Mouse (Mus musculus): ENCODE data around the gene Upk1a. TPM values are rescaled to one million over a fixed set of nuclear protein-coding genes. Genes with fewer than 3 reads are reported as not detected.

The Upk1a gene
- total RNA-seq, 4 experiments from 2014 or later, result 0.39 to 1.2 (median 0.89) TPM; not detected in 1

- DNase-seq (ENCODE audit: low spot score in 2 of 2), result no peak
Measured at GRCm38 (mm10) chr7:30579950-30580349, 32.7 kb downstream of the Upk1a start.

- DNase-seq (ENCODE audit: low spot score in 2 of 2), result no peak
Measured at GRCm38 (mm10) chr7:30572969-30573368, 39.7 kb downstream of the Upk1a start.

DNA sequence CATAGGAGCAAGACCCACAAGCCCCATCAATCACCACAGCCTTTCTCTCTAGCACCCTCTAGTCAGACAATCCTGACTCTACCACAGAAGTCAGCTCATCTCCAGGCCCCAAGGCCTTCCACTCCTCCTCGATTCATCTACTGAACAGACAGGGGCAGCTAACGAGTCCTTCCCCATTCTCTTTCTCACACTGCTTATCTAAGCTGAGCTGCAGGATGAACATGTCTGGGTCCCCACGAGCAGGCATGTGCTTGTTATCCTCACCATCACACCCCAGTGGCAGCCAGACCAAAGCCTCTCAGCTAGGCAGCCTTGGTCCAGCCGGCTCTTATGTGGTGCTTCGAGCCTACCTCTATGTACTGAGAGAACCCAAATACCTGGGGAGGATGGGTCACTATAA is 40.3 kb downstream of the Upk1a start:
- DNase-seq (ENCODE audit: low spot score in 2 of 2), result no peak

- DNase-seq (ENCODE audit: low spot score in 2 of 2), result no peak
Measured at GRCm38 (mm10) chr7:30567555-30567954, 45.1 kb downstream of the Upk1a start.

DNA sequence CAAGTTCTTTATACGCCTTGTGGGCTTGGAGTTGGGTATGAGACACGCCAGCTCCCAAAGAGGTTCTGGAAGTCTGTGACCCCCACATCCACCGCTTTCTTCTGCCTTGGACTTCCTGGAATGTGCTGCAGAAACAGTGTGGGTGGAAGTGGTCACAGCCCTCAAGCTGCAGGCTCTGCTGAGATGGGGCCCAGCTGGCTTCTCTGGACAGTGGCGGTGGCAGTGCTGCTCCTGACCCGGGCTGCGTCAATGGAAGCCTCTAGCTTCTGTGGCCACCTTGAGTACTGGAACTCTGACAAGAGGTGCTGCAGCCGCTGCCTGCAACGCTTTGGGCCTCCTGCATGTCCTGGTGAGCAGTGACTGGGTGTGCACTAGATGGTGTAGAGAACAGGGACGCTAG is 46.6 kb downstream of the Upk1a start:
- DNase-seq (ENCODE audit: low spot score in 2 of 2), result no peak

GRCm38 (mm10) chr7:30564970-30565571 is 47.6 kb downstream of the Upk1a start, which contains the start of gene Igflr1:
Igflr1 (plus strand) TSS chr7:30565427.
- DNase-seq (ENCODE audit: low spot score in 2 of 2), result no peak

DNA sequence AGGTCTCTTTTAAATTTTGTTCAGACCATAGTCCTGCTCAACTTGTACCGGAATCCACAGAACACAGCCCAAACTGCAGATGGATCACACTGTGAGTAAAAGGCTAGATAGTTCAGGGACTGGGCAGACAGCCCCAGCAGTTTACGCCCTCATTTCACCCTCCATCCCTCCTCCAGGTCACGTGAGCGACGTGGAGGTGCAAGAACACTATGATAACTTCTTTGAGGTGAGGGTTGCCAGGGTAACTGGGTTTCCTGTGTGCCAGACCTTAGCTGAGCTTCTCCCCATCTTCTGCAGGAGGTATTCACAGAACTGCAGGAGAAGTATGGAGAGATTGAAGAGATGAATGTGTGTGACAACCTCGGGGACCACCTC is 48.8 kb downstream of the Upk1a start:
- no peak for DNase-seq (ENCODE audit: low spot score in 2 of 2)

DNA sequence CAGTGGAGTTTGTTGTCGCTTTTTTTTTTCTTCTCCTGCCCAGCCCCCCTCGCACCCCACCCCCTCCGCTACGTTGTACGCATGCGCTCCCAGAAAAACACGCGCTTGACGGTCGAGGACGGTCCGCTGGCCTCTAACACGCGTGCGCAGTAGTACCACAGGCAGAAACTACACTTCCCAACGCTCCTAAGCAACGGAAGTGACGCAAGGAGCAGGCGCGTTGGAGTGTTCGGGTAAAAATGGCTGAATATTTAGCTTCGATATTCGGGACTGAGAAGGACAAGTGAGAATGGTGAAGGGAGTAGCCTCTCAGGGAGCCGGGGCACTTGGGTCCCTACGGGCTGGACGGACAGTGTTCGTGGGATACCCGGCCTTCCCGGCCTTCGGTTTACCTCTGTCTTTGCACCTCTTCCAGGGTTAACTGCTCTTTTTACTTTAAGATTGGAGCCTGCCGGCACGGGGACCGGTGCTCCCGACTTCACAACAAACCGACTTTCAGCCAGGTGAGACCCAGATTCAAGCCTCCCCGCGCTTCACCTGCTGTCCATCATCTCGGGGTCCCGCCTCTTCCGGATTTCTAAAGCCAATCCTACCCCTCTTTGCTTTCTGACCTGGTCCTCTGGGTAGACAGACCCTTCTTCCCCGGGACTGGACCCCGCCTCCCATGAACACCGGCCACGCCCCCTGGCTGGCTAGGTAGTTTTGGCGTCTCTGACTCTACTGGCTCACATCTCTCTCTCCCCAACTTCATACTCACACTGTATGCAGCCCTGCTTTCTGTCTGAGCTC is 49.3 kb downstream of the Upk1a start, which contains the start of the genes U2af1l4, Gm49396 and Psenen:
TSS of gene U2af1l4 (plus strand) at position 185 of the 789 bp plus-strand sequence.
TSS of gene Gm49396 (plus strand) at position 228 of the 789 bp plus-strand sequence.
TSS of gene Psenen (minus strand) at position 511 of the 789 bp plus-strand sequence.
- DNase-seq (ENCODE audit: low spot score in 2 of 2), result peak; percentile 96

DNA sequence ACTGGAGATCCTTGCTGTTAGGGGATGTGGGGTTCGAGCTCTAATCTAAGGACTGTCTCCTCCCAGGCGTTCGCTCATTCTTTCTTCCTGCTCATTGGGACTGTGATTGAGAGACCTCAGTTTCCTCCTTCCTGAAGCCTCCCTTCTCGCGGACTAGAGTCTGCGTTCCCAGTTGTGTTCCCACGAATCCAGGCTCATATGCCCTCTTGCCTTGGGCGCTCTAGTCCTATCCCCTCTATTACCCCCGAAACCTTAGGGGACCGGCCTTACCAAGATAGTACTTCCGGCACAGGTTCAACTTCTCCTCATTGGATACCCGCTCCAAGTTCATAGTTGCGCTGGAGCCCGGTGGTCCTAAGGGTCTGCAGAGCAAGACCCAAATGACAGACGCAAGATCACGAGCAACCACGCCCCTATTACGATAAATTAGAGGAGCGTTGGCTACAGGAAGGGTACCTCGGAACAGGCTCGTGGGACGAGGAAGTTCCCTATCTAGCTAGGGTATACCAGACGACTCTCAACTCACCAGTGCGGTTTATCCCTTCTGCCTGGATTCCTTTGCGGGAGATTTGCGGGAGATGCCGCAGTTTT is 50.0 kb downstream of the Upk1a start:
- peak in 1 of 2 experiments; percentile 44 for DNase-seq (ENCODE audit: low spot score in 2 of 2)

- no peak for DNase-seq (ENCODE audit: low spot score in 2 of 2)
Measured at GRCm38 (mm10) chr7:30560296-30560695, 52.4 kb downstream of the Upk1a start.

- peak; percentile 99 for DNase-seq (ENCODE audit: low spot score in 2 of 2)
Measured at GRCm38 (mm10) chr7:30559443-30559954, 53.1 kb downstream of the Upk1a start, which contains the start of gene Lin37. Lin37 (minus strand) TSS chr7:30559838.

DNA sequence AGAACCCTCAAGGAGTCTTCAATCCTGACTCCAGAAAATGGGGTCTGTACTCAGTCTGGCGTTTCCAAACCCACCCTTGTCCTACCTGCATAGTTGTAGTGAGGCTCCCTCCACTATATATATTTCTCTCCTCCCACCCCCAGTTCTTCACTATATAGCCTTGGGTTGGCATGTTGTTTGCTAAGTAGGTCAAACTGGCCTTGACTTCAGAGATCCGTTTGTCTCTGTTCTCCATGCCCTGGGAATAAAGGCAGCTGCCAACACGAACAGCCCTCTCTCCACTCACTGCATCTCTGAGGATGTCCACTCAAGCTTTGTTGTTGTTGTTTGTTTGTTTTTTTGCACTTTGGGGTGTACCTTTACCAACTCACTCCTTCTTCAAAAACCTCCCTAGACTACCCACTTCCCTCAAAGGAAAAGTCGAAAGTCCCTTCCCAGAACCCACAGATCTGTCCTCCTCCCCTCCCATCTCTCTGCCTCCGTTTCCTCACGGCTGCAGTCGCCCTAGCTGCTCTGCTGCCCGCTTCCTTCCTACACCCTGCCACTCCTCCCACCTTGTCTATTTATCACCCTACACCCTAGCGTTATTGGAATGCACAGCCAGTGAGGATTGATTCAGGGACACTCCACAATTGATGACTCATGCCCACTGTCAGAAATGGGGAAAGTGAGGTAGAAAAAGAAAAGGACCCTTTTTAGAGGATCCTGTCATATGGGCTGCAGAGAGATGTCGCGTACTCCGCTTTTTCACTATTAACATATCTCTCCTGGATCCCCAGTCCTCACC is 53.8 kb downstream of the Upk1a start:
- DNase-seq (ENCODE audit: low spot score in 2 of 2), result no peak

GRCm38 (mm10) chr7:30557901-30558514 is 54.6 kb downstream of the Upk1a start:
- no peak for DNase-seq (ENCODE audit: low spot score in 2 of 2)

DNA sequence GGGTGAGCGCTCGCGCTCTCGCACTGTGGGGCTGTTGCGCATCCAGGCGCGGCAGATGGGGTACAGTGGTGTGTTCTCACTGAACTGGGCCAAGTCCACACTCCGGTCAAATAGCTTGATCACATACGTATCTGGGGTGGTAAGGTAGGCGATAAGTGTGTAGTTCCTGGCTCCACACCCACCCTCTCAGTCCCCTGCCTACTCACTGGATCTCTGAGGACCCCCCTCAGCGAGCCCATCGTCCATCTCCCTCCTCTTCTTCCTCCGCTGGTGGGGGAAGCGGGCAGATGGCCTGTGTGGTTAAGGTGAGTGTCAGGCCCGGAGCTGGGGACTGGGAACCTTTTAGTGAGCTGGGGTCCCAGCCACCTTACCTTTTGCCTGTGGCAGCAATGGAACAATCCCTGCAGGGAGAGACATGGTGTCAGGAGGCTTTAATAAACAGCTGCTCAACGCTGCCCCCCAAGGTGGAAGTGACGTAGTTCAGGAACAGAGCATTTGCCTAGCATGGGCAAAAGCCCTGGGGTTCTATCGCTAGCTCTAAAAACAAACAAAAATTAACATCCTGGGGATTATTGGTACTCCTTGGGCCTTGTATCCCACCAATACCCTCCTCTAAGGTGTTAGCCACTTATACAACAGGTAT is 55.6 kb downstream of the Upk1a start:
- no peak for DNase-seq (ENCODE audit: low spot score in 2 of 2)

DNA sequence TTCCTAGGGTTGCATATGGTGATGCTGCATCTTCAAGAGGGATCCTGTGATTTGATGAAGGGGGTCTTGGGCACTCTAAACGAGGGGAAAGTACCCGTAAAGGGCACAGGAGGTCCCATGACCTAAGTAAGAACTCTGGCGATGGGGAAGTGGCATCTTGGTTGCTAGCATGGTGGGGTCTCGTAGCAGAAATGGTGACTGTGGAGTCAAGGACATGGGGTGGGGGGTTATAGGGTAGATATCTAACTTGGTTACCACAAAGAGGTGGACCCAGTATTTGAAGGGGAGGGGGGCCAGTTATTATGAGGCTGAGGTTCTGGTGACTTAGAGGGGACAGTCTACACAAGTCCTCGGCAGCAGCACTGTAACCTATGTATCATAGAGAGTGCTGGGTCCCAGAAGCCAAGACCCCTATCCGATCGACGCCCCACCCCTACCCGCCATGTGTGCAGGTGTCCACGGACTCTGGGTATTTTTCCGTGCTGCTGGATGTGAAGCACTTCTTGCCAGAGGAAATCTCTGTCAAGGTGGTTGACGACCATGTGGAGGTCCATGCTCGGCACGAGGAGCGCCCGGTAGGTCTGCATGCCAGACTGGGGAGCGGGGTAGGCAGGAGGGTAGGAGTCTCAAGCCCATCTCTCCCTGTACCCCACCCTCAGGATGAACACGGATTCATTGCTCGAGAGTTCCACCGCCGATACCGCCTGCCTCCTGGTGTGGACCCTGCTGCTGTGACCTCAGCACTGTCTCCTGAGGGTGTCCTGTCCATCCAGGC is 58.6 kb downstream of the Upk1a start:
- no peak for DNase-seq (ENCODE audit: low spot score in 2 of 2)

Data from layer of hippocampus, adult 8-10 months (tissue).